Mouse (Mus musculus) neural tube, embryonic 10.5 days (tissue): ENCODE data around the gene Tenm4.

Experiments used
- DNase-seq: peaks from one replicate; pipeline ENCODE4 v3.0.0-alpha.2; 2017; ENCODE audit warnings: low spot score; ENCODE audit errors: extremely low spot score

The Tenm4 gene

GRCm38 (mm10) chr7:96951281-96952051 lies 780.4 kb downstream of the Tenm4 start, which contains the start of gene Nars2:
Gene Nars2 (plus strand): TSS chr7:96951505.
- peak; percentile 90 for DNase-seq

DNA sequence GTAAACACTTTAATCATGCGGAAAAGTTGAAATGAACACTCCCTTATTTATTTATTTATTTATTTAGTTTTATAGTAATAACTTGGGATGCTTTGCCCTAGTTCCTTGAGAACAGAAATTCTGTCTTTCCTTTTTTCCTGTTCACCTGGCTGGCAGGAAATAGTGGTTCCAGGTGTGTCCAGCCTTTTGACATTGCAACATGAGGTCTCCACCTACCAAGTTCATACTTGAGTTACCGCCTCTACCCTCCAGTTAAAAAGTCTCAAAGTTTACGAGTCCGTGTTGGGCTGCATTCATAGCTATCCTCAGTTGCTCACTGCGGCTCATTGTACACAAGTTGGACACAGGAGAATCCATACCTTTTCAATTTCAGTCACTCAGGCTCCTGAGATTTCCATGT lies 781.0 kb downstream of the Tenm4 start:
- DNase-seq, result no peak

DNA sequence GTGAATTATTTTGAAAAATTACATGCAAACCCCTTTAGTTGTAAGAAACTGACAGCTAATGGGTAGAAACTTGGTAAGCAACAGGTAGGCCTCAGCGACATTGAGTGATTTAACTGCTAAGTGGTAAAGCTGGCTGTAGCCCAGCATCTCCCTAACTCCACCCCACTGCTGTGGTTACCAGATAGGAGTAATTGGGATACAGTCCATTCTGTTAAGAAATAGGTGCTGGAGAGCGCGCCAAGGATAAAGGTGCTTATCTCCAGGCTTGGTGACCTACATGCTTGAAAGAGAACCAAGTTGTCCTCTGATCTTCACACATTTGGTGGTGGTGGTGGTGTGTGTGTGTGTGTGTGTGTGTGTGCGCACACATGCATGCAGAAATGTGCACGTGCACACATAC lies 788.1 kb downstream of the Tenm4 start:
- no peak for DNase-seq
